Comparison of ENCODE assay signal across 9 mouse cellular contexts in the genomic region with DNA sequence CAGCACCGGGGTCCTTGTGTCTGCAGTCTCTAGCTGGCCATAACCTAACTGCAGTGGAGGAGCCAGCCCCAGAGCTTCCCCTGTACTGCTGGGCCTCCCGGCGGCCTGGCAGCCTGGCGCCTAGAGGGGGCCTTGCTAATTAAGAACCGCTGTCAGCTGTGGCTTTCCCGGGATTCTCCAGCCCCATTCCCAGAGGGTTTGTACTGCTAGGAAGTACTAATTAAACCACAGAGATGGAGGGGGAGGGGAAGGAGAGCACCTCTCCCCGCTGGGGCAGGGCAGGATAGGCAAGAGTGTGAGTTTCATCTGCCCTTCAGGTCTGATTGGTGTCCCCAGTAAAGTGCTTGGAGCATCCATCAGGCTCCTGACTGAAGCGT. TPM values are rescaled to one million over a fixed set of nuclear protein-coding genes. Genes with fewer than 3 reads are reported as not detected.
DNase-seq lines count a peak whose midpoint lies in the region; ATAC-seq lines count a peak whose summit lies in the region.
"Had no signal": no experiment of that assay in that cellular context is flagged by ENCODE, and none has a peak within 500 bp of the region (broad histone marks: within the 10 kb centered on the region; RNA-seq: fewer than 3 reads in every experiment).

No protein-coding gene starts in this region.

- peaks cover 80% of the 10 kb centered on the region for H3K4me1 ChIP-seq in heart, embryonic 15.5 days (replicated peaks)
- peaks cover 57% of the 10 kb centered on the region for H3K4me1 ChIP-seq in hindbrain, embryonic 11.5 days (replicated peaks; ENCODE audit: control insufficient read depth, insufficient read depth, low read length)
- H3K4me1 ChIP-seq in midbrain, embryonic 12.5 days, result peaks cover 85% of the 10 kb centered on the region

- no peak for DNase-seq in heart, postnatal 14 days
- DNase-seq in adipocyte (ENCODE audit: low spot score), result peak; percentile 17
- DNase-seq in hindbrain, embryonic 11.5 days (ENCODE audit: low spot score), result peak; percentile 65
- no peak for DNase-seq in frontal cortex, adult 2 months (ENCODE audit: extremely low spot score in 1 of 2, low spot score in 1 of 2)
- DNase-seq in natural killer cell, adult 2 months (ENCODE audit: low spot score in 2 of 2), result no peak
- DNase-seq in layer of hippocampus, adult 8-10 months (ENCODE audit: low spot score in 2 of 2), result no peak

- no peak overlapping the region for H3K4me3 ChIP-seq in heart, embryonic 15.5 days
- no peak overlapping the region for H3K4me3 ChIP-seq in hindbrain, embryonic 11.5 days (ENCODE audit: low read depth, low read length)
- no peak overlapping the region for H3K4me3 ChIP-seq in midbrain, embryonic 12.5 days

- peak; percentile 0; the same call in 1 of the 2 replicates for ATAC-seq in heart, embryonic 15.5 days (replicated peaks; ENCODE audit: insufficient number of reproducible peaks, insufficient read depth, low FRiP score, low read depth)
- ATAC-seq in hindbrain, embryonic 11.5 days (ENCODE audit: low FRiP score), result peak; percentile 30; the same call in 1 of the 2 replicates
- peak; percentile 36 for ATAC-seq in midbrain, embryonic 12.5 days (ENCODE audit: low FRiP score, low read depth)

- intact Hi-C loops in heart, postnatal 14 days (cut with DNase I), result no loop called here

- H3K4me2 ChIP-seq in heart, embryonic 15.5 days, result peak overlapping the region; percentile 37
- no peak overlapping the region for H3K4me2 ChIP-seq in hindbrain, embryonic 11.5 days (replicated peaks; ENCODE audit: low read depth, low read length)
- peak overlapping the region; percentile 15 for H3K4me2 ChIP-seq in midbrain, embryonic 12.5 days (replicated peaks)

- peak overlapping the region; percentile 25 for H3K9ac ChIP-seq in heart, embryonic 15.5 days
- no peak overlapping the region for H3K9ac ChIP-seq in hindbrain, embryonic 11.5 days (ENCODE audit: low read depth, low read length)
- 0 out of 2 replicates have a peak overlapping the region, but pooled peaks have one; percentile 1 for H3K9ac ChIP-seq in midbrain, embryonic 12.5 days (replicated peaks)
- H3K9ac ChIP-seq: liver, embryonic 14.5 days had no signal

- H3K9me3 ChIP-seq in heart, embryonic 15.5 days (replicated peaks), result no peaks in the 10 kb centered on the region
- H3K9me3 ChIP-seq in hindbrain, embryonic 11.5 days (ENCODE audit: control insufficient read depth, low read length), result no peaks in the 10 kb centered on the region
- no peaks in the 10 kb centered on the region for H3K9me3 ChIP-seq in midbrain, embryonic 12.5 days

- H3K36me3 ChIP-seq in heart, embryonic 15.5 days, result peaks cover 28% of the 10 kb centered on the region
- peaks cover 13% of the 10 kb centered on the region for H3K36me3 ChIP-seq in hindbrain, embryonic 11.5 days (ENCODE audit: control insufficient read depth, insufficient read depth, low read length)
- peaks cover 27% of the 10 kb centered on the region for H3K36me3 ChIP-seq in midbrain, embryonic 12.5 days

- no peaks in the 10 kb centered on the region for H3K27me3 ChIP-seq in heart, embryonic 15.5 days
- no peaks in the 10 kb centered on the region for H3K27me3 ChIP-seq in hindbrain, embryonic 11.5 days (ENCODE audit: control insufficient read depth, insufficient read depth, low read length)
- H3K27me3 ChIP-seq in midbrain, embryonic 12.5 days, result peaks cover 2% of the 10 kb centered on the region; the same call in 1 of the 2 replicates

- peak overlapping the region; percentile 89 for H3K27ac ChIP-seq in heart, embryonic 15.5 days
- H3K27ac ChIP-seq in hindbrain, embryonic 11.5 days (ENCODE audit: low read depth, low read length), result peak overlapping the region; percentile 70
- H3K27ac ChIP-seq in midbrain, embryonic 12.5 days (replicated peaks), result peak overlapping the region; percentile 88
- H3K27ac ChIP-seq: liver, embryonic 14.5 days had no signal

- WGBS in heart, embryonic 15.5 days, result 15% methylated on average over 8 of the region's 8 CpGs
- WGBS in hindbrain, embryonic 11.5 days, result 18% methylated on average over 8 of the region's 8 CpGs
- 13% methylated on average over 8 of the region's 8 CpGs for WGBS in midbrain, embryonic 12.5 days

RNA-seq across cellular contexts. Expression of gene Gins2, which starts 25.8 kb away (rescaled TPM):
- polyA plus RNA-seq in heart, embryonic 15.5 days (2015; fragmentation: Nextera tagmentation; extraction: Ambion mirVana), result 43.9 and 56.2 TPM in 2 replicates
- 1 to 10 TPM; 3.2 to 6.4 TPM for total RNA-seq in heart, postnatal 14 days (2021)
- polyA plus RNA-seq in hindbrain, embryonic 11.5 days (2014; fragmentation: Nextera tagmentation; extraction: Ambion mirVana), result 94.8 and 96.9 TPM in 2 replicates
- polyA plus RNA-seq in midbrain, embryonic 12.5 days (2016; fragmentation: Nextera tagmentation; extraction: Ambion mirVana), result 73.7 and 84.8 TPM in 2 replicates
- 3.1 and 3.2 TPM in 2 replicates for polyA plus RNA-seq in frontal cortex, adult 2 months (2012; rRNA removed)
- total RNA-seq in layer of hippocampus, adult 8-10 months (2022), result 1 to 10 TPM; 2.4 to 4.8 (median 2.8) TPM

Comparison
In these comparisons a context has a peak if more than half of its experiments do, and no peak if none do; other contexts are left out.
1. DNase-seq: peak in adipocyte (single experiment) and hindbrain, embryonic 11.5 days (single experiment); none in heart, postnatal 14 days (0 of 2), frontal cortex, adult 2 months (0 of 2), natural killer cell, adult 2 months (0 of 2) and layer of hippocampus, adult 8-10 months (0 of 2).
2. RNA of gene Gins2, which starts 25.8 kb away (polyA plus RNA-seq): 94.8 to 96.9 TPM in hindbrain, embryonic 11.5 days, 73.7 to 84.8 TPM in midbrain, embryonic 12.5 days and 43.9 to 56.2 TPM in heart, embryonic 15.5 days; 3.1 to 3.2 TPM in frontal cortex, adult 2 months; every median in the first group is over 10 times any median in the second.
3. Peak in every context shown above with its lines, with median percentiles within 50 percentile points of each other: ATAC-seq and H3K27ac ChIP-seq.